Comparison of ENCODE assay signal across 10 mouse cellular contexts in the genomic region with DNA sequence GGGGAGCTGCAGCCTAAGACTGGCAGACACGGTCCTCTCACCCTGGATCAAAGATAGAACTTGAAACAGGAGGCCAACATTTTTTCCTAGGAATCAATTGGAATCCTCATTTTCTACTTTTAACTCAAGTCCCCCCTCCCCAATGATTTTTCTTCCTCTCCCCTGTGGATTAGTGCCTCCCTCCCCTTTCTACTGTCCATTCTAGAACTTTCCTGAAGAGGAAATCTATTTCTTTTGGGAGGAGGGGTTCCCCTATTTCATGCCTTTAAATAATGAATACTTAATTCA. TPM values are rescaled to one million over a fixed set of nuclear protein-coding genes. Genes with fewer than 3 reads are reported as not detected.
DNase-seq lines count a peak whose midpoint lies in the region; ATAC-seq and TF ChIP-seq lines count a peak whose summit lies in the region.
"Had no signal": no experiment of that assay in that cellular context is flagged by ENCODE, and none has a peak within 500 bp of the region (broad histone marks: within the 10 kb centered on the region; RNA-seq: fewer than 3 reads in every experiment).

No protein-coding gene starts in this region.

- DNase-seq in kidney, postnatal 36 days = no peak
- DNase-seq in hindbrain, postnatal 0 days (ENCODE audit: low spot score) = no peak
- DNase-seq in midbrain, embryonic 14.5 days = no peak
- DNase-seq in left cerebral cortex, postnatal 14 days (ENCODE audit: low spot score in 2 of 2) = no peak
- DNase-seq in layer of hippocampus, adult 18-20 months (ENCODE audit: low spot score in 2 of 2) = no peak
- DNase-seq: thymus, adult 18-20 months had no signal

- peak overlapping the region; percentile 75 for H3K4me2 ChIP-seq in kidney, embryonic 15.5 days
- peak overlapping the region; percentile 77 for H3K4me2 ChIP-seq in hindbrain, postnatal 0 days (ENCODE audit: low read depth, low read length)
- H3K4me2 ChIP-seq in midbrain, embryonic 14.5 days (ENCODE audit: low read length) = peak overlapping the region; percentile 78

- H3K27me3 ChIP-seq in kidney, embryonic 15.5 days = no peaks in the 10 kb centered on the region
- H3K27me3 ChIP-seq in hindbrain, postnatal 0 days (ENCODE audit: insufficient read depth, low read length) = peaks cover 22% of the 10 kb centered on the region
- H3K27me3 ChIP-seq in midbrain, embryonic 14.5 days (ENCODE audit: control insufficient read depth, insufficient read depth, low read length) = peaks cover 73% of the 10 kb centered on the region

- H3K9me3 ChIP-seq in kidney, embryonic 15.5 days (replicated peaks) = no peaks in the 10 kb centered on the region
- H3K9me3 ChIP-seq in hindbrain, postnatal 0 days (ENCODE audit: low read length) = no peaks in the 10 kb centered on the region
- no peaks in the 10 kb centered on the region for H3K9me3 ChIP-seq in midbrain, embryonic 14.5 days (ENCODE audit: control insufficient read depth, low read length)

- no peak for ATAC-seq in kidney, embryonic 15.5 days (replicated peaks; ENCODE audit: low FRiP score)
- no peak for ATAC-seq in hindbrain, postnatal 0 days
- ATAC-seq in midbrain, embryonic 14.5 days (ENCODE audit: low FRiP score, low TSS enrichment) = no peak
- ATAC-seq in erythroblast, adult 5-6 weeks (replicated peaks; ENCODE audit: low FRiP score, poor library complexity, severe bottlenecking) = no peak

- peak overlapping the region; percentile 74 for H3K4me3 ChIP-seq in kidney, embryonic 15.5 days (replicated peaks)
- H3K4me3 ChIP-seq in embryonic fibroblast, embryonic 13.5 days (ENCODE audit: insufficient read depth, low read length) = peak overlapping the region; percentile 82
- H3K4me3 ChIP-seq in hindbrain, postnatal 0 days (ENCODE audit: low read length) = peak overlapping the region; percentile 48
- peak overlapping the region; percentile 36 for H3K4me3 ChIP-seq in midbrain, embryonic 14.5 days (replicated peaks; ENCODE audit: low read depth, low read length)

- no peaks in the 10 kb centered on the region for H3K36me3 ChIP-seq in kidney, embryonic 15.5 days
- H3K36me3 ChIP-seq in hindbrain, postnatal 0 days (ENCODE audit: insufficient read depth, low read length) = no peaks in the 10 kb centered on the region
- no peaks in the 10 kb centered on the region for H3K36me3 ChIP-seq in midbrain, embryonic 14.5 days (ENCODE audit: control insufficient read depth, insufficient read depth, low read length)
- H3K36me3 ChIP-seq: G1E had no signal

- 0% methylated on average over 1 of the region's 1 CpGs for WGBS in kidney, embryonic 15.5 days
- 14% methylated on average over 1 of the region's 1 CpGs for WGBS in hindbrain, postnatal 0 days
- WGBS in midbrain, embryonic 14.5 days = 0% methylated on average over 1 of the region's 1 CpGs

- no peak for TF ChIP-seq CTCF in embryonic fibroblast, embryonic 13.5 days (IDR thresholded peaks at IDR 0.05; ENCODE audit: borderline replicate concordance, insufficient read depth, low read length)
- TF ChIP-seq CTCF in hindbrain, postnatal 0 days (IDR thresholded peaks at IDR 0.05; ENCODE audit: low read depth) = no peak

- peak overlapping the region; percentile 96 for H3K9ac ChIP-seq in kidney, embryonic 15.5 days
- H3K9ac ChIP-seq in hindbrain, postnatal 0 days (replicated peaks; ENCODE audit: low read length) = peak overlapping the region; percentile 69
- peak overlapping the region; percentile 62; the same call in 1 of the 2 replicates for H3K9ac ChIP-seq in midbrain, embryonic 14.5 days (replicated peaks; ENCODE audit: low read length)

- H3K27ac ChIP-seq in kidney, embryonic 15.5 days = peak overlapping the region; percentile 99
- no peak overlapping the region for H3K27ac ChIP-seq in embryonic fibroblast, embryonic 13.5 days (ENCODE audit: insufficient read depth, low read length)
- peak overlapping the region; percentile 82 for H3K27ac ChIP-seq in hindbrain, postnatal 0 days
- peak overlapping the region; percentile 86 for H3K27ac ChIP-seq in midbrain, embryonic 14.5 days (replicated peaks; ENCODE audit: low read depth, low read length)

- peaks cover 43% of the 10 kb centered on the region for H3K4me1 ChIP-seq in kidney, embryonic 15.5 days
- no peaks in the 10 kb centered on the region for H3K4me1 ChIP-seq in embryonic fibroblast, embryonic 13.5 days (ENCODE audit: control insufficient read depth, insufficient read depth, low read length)
- no peaks in the 10 kb centered on the region for H3K4me1 ChIP-seq in hindbrain, postnatal 0 days (ENCODE audit: insufficient read depth, low read length)
- no peaks in the 10 kb centered on the region for H3K4me1 ChIP-seq in midbrain, embryonic 14.5 days (ENCODE audit: control insufficient read depth, insufficient read depth, low read length)

- TF ChIP-seq POLR2A in embryonic fibroblast, embryonic 13.5 days (IDR thresholded peaks at IDR 0.05; ENCODE audit: low read depth, low read length) = no peak

- intact Hi-C loops in left cerebral cortex, postnatal 14 days (cut with DNase I) = no loop called here

RNA-seq across cellular contexts. Expression of gene Nr2f2, which starts 0.2 kb away (rescaled TPM):
- 230 and 240 TPM in 2 replicates for polyA plus RNA-seq in kidney, embryonic 15.5 days (2015; fragmentation: Nextera tagmentation; extraction: Ambion mirVana)
- 47.0 and 54.4 TPM in 2 replicates for polyA plus RNA-seq in embryonic fibroblast, embryonic 13.5 days (2011; ENCODE audit: insufficient read length, low read depth, missing spikeins)
- 33.2 and 43.1 TPM in 2 replicates for total RNA-seq in hindbrain, postnatal 0 days (2014; rRNA removed)
- polyA plus RNA-seq in hindbrain, postnatal 0 days (2015; fragmentation: Nextera tagmentation; extraction: Ambion mirVana) = 74.2 and 75.4 TPM in 2 replicates
- 113 and 120 TPM in 2 replicates for polyA plus RNA-seq in midbrain, embryonic 14.5 days (2014; fragmentation: Nextera tagmentation; extraction: Ambion mirVana)
- 10 to 100 TPM; 36.7 to 46.6 TPM for total RNA-seq in left cerebral cortex, postnatal 14 days (2021)
- total RNA-seq in layer of hippocampus, adult 18-20 months (2021) = 10 to 100 TPM; 40.8 to 55.2 TPM
- not detected in 2 replicates for total RNA-seq in erythroblast, adult 5-6 weeks (2015; ENCODE audit: low replicate concordance)
- not detected in 2 replicates for total RNA-seq in erythroblast, adult 5-6 weeks (2017; ENCODE audit: low replicate concordance)
- polyA plus RNA-seq: G1E had no signal

Comparison
In these comparisons a context has a peak if more than half of its experiments do, and no peak if none do; other contexts are left out.
1. RNA of gene Nr2f2, which starts 0.2 kb away (total RNA-seq): 40.8 to 55.2 TPM in layer of hippocampus, adult 18-20 months, 36.7 to 46.6 TPM in left cerebral cortex, postnatal 14 days and 33.2 to 43.1 TPM in hindbrain, postnatal 0 days; not detected in erythroblast, adult 5-6 weeks; every median in the first group is over 10 times any median in the second.
2. Peak in every context shown above with its lines, with median percentiles within 50 percentile points of each other: H3K4me2 ChIP-seq, H3K4me3 ChIP-seq and H3K9ac ChIP-seq.